Mouse (Mus musculus): ENCODE results near the gene Acaca. TPM values are rescaled to one million over a fixed set of nuclear protein-coding genes. Genes with fewer than 3 reads are reported as not detected.

Gene Acaca
- polyA plus RNA-seq, 1 experiment from 2014 or later, result 19.1 TPM

Other genes with a start within 250 kb of the Acaca start
- gene Ddx52, start 187.6 kb upstream of the Acaca start, polyA plus RNA-seq (2015; fragmentation: Nextera tagmentation; extraction: Ambion mirVana), result 37.9 and 42.7 TPM in 2 replicates
- 9.0 and 13.1 TPM in 2 replicates for gene Synrg, start 165.2 kb upstream of the Acaca start, polyA plus RNA-seq (2015; fragmentation: Nextera tagmentation; extraction: Ambion mirVana)
- 16.6 and 19.9 TPM in 2 replicates for gene Dusp14, start 60.4 kb upstream of the Acaca start, polyA plus RNA-seq (2015; fragmentation: Nextera tagmentation; extraction: Ambion mirVana)
- gene Tada2a, start 72 bp upstream of the Acaca start, polyA plus RNA-seq (2015; fragmentation: Nextera tagmentation; extraction: Ambion mirVana), result 42.6 and 45.6 TPM in 2 replicates
- gene Gm11437, start 37.8 kb downstream of the Acaca start, polyA plus RNA-seq (2015; fragmentation: Nextera tagmentation; extraction: Ambion mirVana), result not detected in 2 replicates

Measured in embryonic facial prominence, embryonic 13.5 days (tissue).